Mouse (Mus musculus): ENCODE measurements around the gene Cep135. TPM values are rescaled to one million over a fixed set of nuclear protein-coding genes. Genes with fewer than 3 reads are reported as not detected.

Gene Cep135
- polyA plus RNA-seq, 1 experiment from 2014 or later: 8.2 TPM

- H3K9me3 ChIP-seq (ENCODE audit: control insufficient read depth, low read length): no peaks in the 10 kb centered on the region
- no peaks in the 10 kb centered on the region for H3K27me3 ChIP-seq (replicated peaks; ENCODE audit: control insufficient read depth, insufficient read depth, low read length)
- peaks cover 25% of the 10 kb centered on the region for H3K36me3 ChIP-seq (ENCODE audit: control insufficient read depth, insufficient read depth, low read length)
- DNase-seq (ENCODE audit: low spot score) (peak; percentile 55), ATAC-seq (replicated peaks; ENCODE audit: low FRiP score, low TSS enrichment, low read depth) (no peak)
- H3K27ac ChIP-seq (ENCODE audit: low read depth): peak overlapping the region; percentile 92
- WGBS: 9% methylated on average over 7 of the region's 7 CpGs
- peak overlapping the region; percentile 79 for H3K9ac ChIP-seq (ENCODE audit: low read length)
- peaks cover 6% of the 10 kb centered on the region for H3K4me1 ChIP-seq (replicated peaks; ENCODE audit: control insufficient read depth, insufficient read depth, low read length)
- peak overlapping the region; percentile 81 for H3K4me3 ChIP-seq (ENCODE audit: low read depth, low read length)
- peak overlapping the region; percentile 74 for H3K4me2 ChIP-seq (ENCODE audit: low read length)
These were observed 813 bp downstream of the Cep135 start for GRCm38 (mm10) chr5:76589311-76589710.

- H3K4me3 ChIP-seq (ENCODE audit: low read depth, low read length): no peak overlapping the region; the same call in 1 of the 2 replicates
- H3K4me2 ChIP-seq (ENCODE audit: low read length): no peak overlapping the region; the same call in 1 of the 2 replicates
- H3K9ac ChIP-seq (ENCODE audit: low read length): no peak overlapping the region
- ATAC-seq (replicated peaks; ENCODE audit: low FRiP score, low TSS enrichment, low read depth) (no peak), DNase-seq (ENCODE audit: low spot score) (no peak)
- no peak overlapping the region for H3K27ac ChIP-seq (ENCODE audit: low read depth)
- peaks cover 32% of the 10 kb centered on the region for H3K36me3 ChIP-seq (ENCODE audit: control insufficient read depth, insufficient read depth, low read length)
- H3K9me3 ChIP-seq (ENCODE audit: control insufficient read depth, low read length): no peaks in the 10 kb centered on the region
- no peaks in the 10 kb centered on the region for H3K27me3 ChIP-seq (replicated peaks; ENCODE audit: control insufficient read depth, insufficient read depth, low read length)
- H3K4me1 ChIP-seq (replicated peaks; ENCODE audit: control insufficient read depth, insufficient read depth, low read length): peaks cover 6% of the 10 kb centered on the region
- WGBS: 73% methylated on average over 2 of the region's 2 CpGs
These were observed 1.5 kb downstream of the Cep135 start for GRCm38 (mm10) chr5:76590009-76590408.

- Histone ChIP-seq H3K36me3 (ENCODE audit: control insufficient read depth, insufficient read depth, low read length) (peaks cover 50% of the 10 kb centered on the region), H3K4me2 (ENCODE audit: low read length) (no peak overlapping the region), H3K4me1 (replicated peaks; ENCODE audit: control insufficient read depth, insufficient read depth, low read length) (peaks cover 6% of the 10 kb centered on the region), H3K4me3 (ENCODE audit: low read depth, low read length) (no peak overlapping the region), H3K9ac (ENCODE audit: low read length) (no peak overlapping the region), H3K9me3 (ENCODE audit: control insufficient read depth, low read length) (no peaks in the 10 kb centered on the region), H3K27ac (ENCODE audit: low read depth) (no peak overlapping the region), H3K27me3 (replicated peaks; ENCODE audit: control insufficient read depth, insufficient read depth, low read length) (no peaks in the 10 kb centered on the region)
- WGBS: 63% methylated on average over 9 of the region's 9 CpGs
- DNase-seq (ENCODE audit: low spot score) (no peak), ATAC-seq (replicated peaks; ENCODE audit: low FRiP score, low TSS enrichment, low read depth) (no peak)
These were observed 3.4 kb downstream of the Cep135 start for GRCm38 (mm10) chr5:76591885-76592284.

GRCm38 (mm10) chr5:76609702-76610370 lies 21.3 kb downstream of the Cep135 start:
- H3K4me2 ChIP-seq (ENCODE audit: low read length): no peak overlapping the region
- H3K9me3 ChIP-seq (ENCODE audit: control insufficient read depth, low read length): no peaks in the 10 kb centered on the region
- no peak overlapping the region for H3K9ac ChIP-seq (ENCODE audit: low read length)
- ATAC-seq (replicated peaks; ENCODE audit: low FRiP score, low TSS enrichment, low read depth): 0 out of 2 replicates have a peak, but pooled peaks have one; percentile 66
- DNase-seq (ENCODE audit: low spot score): no peak
- no peaks in the 10 kb centered on the region for H3K4me1 ChIP-seq (replicated peaks; ENCODE audit: control insufficient read depth, insufficient read depth, low read length)
- no peaks in the 10 kb centered on the region for H3K27me3 ChIP-seq (replicated peaks; ENCODE audit: control insufficient read depth, insufficient read depth, low read length)
- 87% methylated on average over 8 of the region's 8 CpGs for WGBS
- H3K27ac ChIP-seq (ENCODE audit: low read depth): no peak overlapping the region
- H3K36me3 ChIP-seq (ENCODE audit: control insufficient read depth, insufficient read depth, low read length): peaks cover 82% of the 10 kb centered on the region
- H3K4me3 ChIP-seq (ENCODE audit: low read depth, low read length): no peak overlapping the region

GRCm38 (mm10) chr5:76612867-76613499 lies 24.5 kb downstream of the Cep135 start:
- Histone ChIP-seq H3K9ac (ENCODE audit: low read length) (no peak overlapping the region), H3K4me2 (ENCODE audit: low read length) (no peak overlapping the region), H3K27me3 (replicated peaks; ENCODE audit: control insufficient read depth, insufficient read depth, low read length) (no peaks in the 10 kb centered on the region), H3K36me3 (ENCODE audit: control insufficient read depth, insufficient read depth, low read length) (peaks cover 82% of the 10 kb centered on the region), H3K27ac (ENCODE audit: low read depth) (no peak overlapping the region), H3K4me3 (ENCODE audit: low read depth, low read length) (no peak overlapping the region), H3K4me1 (replicated peaks; ENCODE audit: control insufficient read depth, insufficient read depth, low read length) (no peaks in the 10 kb centered on the region), H3K9me3 (ENCODE audit: control insufficient read depth, low read length) (no peaks in the 10 kb centered on the region)
- ATAC-seq (replicated peaks; ENCODE audit: low FRiP score, low TSS enrichment, low read depth) (peak; percentile 58; the same call in 1 of the 2 replicates), DNase-seq (ENCODE audit: low spot score) (no peak)
- 79% methylated on average over 6 of the region's 6 CpGs for WGBS

- H3K9me3 ChIP-seq (ENCODE audit: control insufficient read depth, low read length): no peaks in the 10 kb centered on the region
- peaks cover 81% of the 10 kb centered on the region for H3K36me3 ChIP-seq (ENCODE audit: control insufficient read depth, insufficient read depth, low read length)
- H3K4me1 ChIP-seq (replicated peaks; ENCODE audit: control insufficient read depth, insufficient read depth, low read length): no peaks in the 10 kb centered on the region
- ATAC-seq (replicated peaks; ENCODE audit: low FRiP score, low TSS enrichment, low read depth) (no peak), DNase-seq (ENCODE audit: low spot score) (no peak)
- no peak overlapping the region for H3K27ac ChIP-seq (ENCODE audit: low read depth)
- H3K4me3 ChIP-seq (ENCODE audit: low read depth, low read length): no peak overlapping the region
- H3K27me3 ChIP-seq (replicated peaks; ENCODE audit: control insufficient read depth, insufficient read depth, low read length): no peaks in the 10 kb centered on the region
- 94% methylated on average over 8 of the region's 8 CpGs for WGBS
- no peak overlapping the region for H3K9ac ChIP-seq (ENCODE audit: low read length)
- H3K4me2 ChIP-seq (ENCODE audit: low read length): no peak overlapping the region
These were observed 26.8 kb downstream of the Cep135 start for GRCm38 (mm10) chr5:76615276-76615675.

GRCm38 (mm10) chr5:76616196-76616747 lies 27.8 kb downstream of the Cep135 start:
- peaks cover 75% of the 10 kb centered on the region for H3K36me3 ChIP-seq (ENCODE audit: control insufficient read depth, insufficient read depth, low read length)
- H3K27me3 ChIP-seq (replicated peaks; ENCODE audit: control insufficient read depth, insufficient read depth, low read length): no peaks in the 10 kb centered on the region
- no peaks in the 10 kb centered on the region for H3K9me3 ChIP-seq (ENCODE audit: control insufficient read depth, low read length)
- H3K27ac ChIP-seq (ENCODE audit: low read depth): no peak overlapping the region
- H3K9ac ChIP-seq (ENCODE audit: low read length): no peak overlapping the region
- WGBS: 74% methylated on average over 2 of the region's 2 CpGs
- no peaks in the 10 kb centered on the region for H3K4me1 ChIP-seq (replicated peaks; ENCODE audit: control insufficient read depth, insufficient read depth, low read length)
- no peak overlapping the region for H3K4me3 ChIP-seq (ENCODE audit: low read depth, low read length)
- DNase-seq (ENCODE audit: low spot score) (no peak), ATAC-seq (replicated peaks; ENCODE audit: low FRiP score, low TSS enrichment, low read depth) (no peak)
- no peak overlapping the region for H3K4me2 ChIP-seq (ENCODE audit: low read length)

GRCm38 (mm10) chr5:76618750-76619149 lies 30.3 kb downstream of the Cep135 start:
- 59% methylated on average over 7 of the region's 7 CpGs for WGBS
- no peak for DNase-seq (ENCODE audit: low spot score)

More at GRCm38 (mm10) chr5:76618750-76619149, 30.3 kb downstream of the Cep135 start:
- H3K27ac ChIP-seq (ENCODE audit: low read depth): no peak overlapping the region
- H3K27me3 ChIP-seq (replicated peaks; ENCODE audit: control insufficient read depth, insufficient read depth, low read length): no peaks in the 10 kb centered on the region
- no peak overlapping the region for H3K4me2 ChIP-seq (ENCODE audit: low read length)
- H3K4me3 ChIP-seq (ENCODE audit: low read depth, low read length): no peak overlapping the region
- peaks cover 69% of the 10 kb centered on the region for H3K36me3 ChIP-seq (ENCODE audit: control insufficient read depth, insufficient read depth, low read length)
- H3K9ac ChIP-seq (ENCODE audit: low read length): no peak overlapping the region
- no peak for ATAC-seq (replicated peaks; ENCODE audit: low FRiP score, low TSS enrichment, low read depth)
- H3K9me3 ChIP-seq (ENCODE audit: control insufficient read depth, low read length): no peaks in the 10 kb centered on the region
- no peaks in the 10 kb centered on the region for H3K4me1 ChIP-seq (replicated peaks; ENCODE audit: control insufficient read depth, insufficient read depth, low read length)
